Mouse (Mus musculus) thymus, postnatal 25 days (tissue): ENCODE results near the gene Aldh1a7.
"Not testable (repeated sequence)": the region's sequence is repeated elsewhere in the genome, so short reads cannot be mapped to it uniquely, and the experiment has no call there.

ENCODE experiments used
- DNase-seq: peaks from one replicate; pipeline ENCODE4 v3.0.0; 2022

Gene Aldh1a7

GRCm38 (mm10) chr19:20727381-20727780 lies at the start of gene Aldh1a7:
Aldh1a7 (minus strand) TSS chr19:20727562.
- no peak for DNase-seq

GRCm38 (mm10) chr19:20775681-20776080 lies 48.3 kb upstream of the Aldh1a7 start:
- no peak for DNase-seq

- DNase-seq, result no peak
These were observed 46.6 kb upstream of the Aldh1a7 start for GRCm38 (mm10) chr19:20773941-20774340.

GRCm38 (mm10) chr19:20764214-20764613 lies 36.9 kb upstream of the Aldh1a7 start:
- DNase-seq, result no peak

GRCm38 (mm10) chr19:20761675-20762426 lies 34.5 kb upstream of the Aldh1a7 start:
- no peak for DNase-seq

- DNase-seq, result no peak
These were observed 33.8 kb upstream of the Aldh1a7 start for GRCm38 (mm10) chr19:20761119-20761518.

GRCm38 (mm10) chr19:20744630-20745029 lies 17.3 kb upstream of the Aldh1a7 start:
- DNase-seq, result no peak

- no peak for DNase-seq
These were observed 916 bp upstream of the Aldh1a7 start for GRCm38 (mm10) chr19:20728278-20728677.

- no peak for DNase-seq
These were observed 4.4 kb downstream of the Aldh1a7 start for GRCm38 (mm10) chr19:20722913-20723312.

- DNase-seq, result no peak
These were observed 7.1 kb downstream of the Aldh1a7 start for GRCm38 (mm10) chr19:20720298-20720697.

GRCm38 (mm10) chr19:20715617-20716016 lies 11.7 kb downstream of the Aldh1a7 start:
- no peak for DNase-seq

- no peak for DNase-seq
These were observed 12.3 kb downstream of the Aldh1a7 start for GRCm38 (mm10) chr19:20715093-20715492.

GRCm38 (mm10) chr19:20714543-20714942 lies 12.8 kb downstream of the Aldh1a7 start:
- DNase-seq, result no peak

GRCm38 (mm10) chr19:20707159-20707558 lies 20.2 kb downstream of the Aldh1a7 start:
- no peak for DNase-seq

GRCm38 (mm10) chr19:20706747-20707146 lies 20.6 kb downstream of the Aldh1a7 start:
- DNase-seq, result no peak

GRCm38 (mm10) chr19:20702074-20702473 lies 25.3 kb downstream of the Aldh1a7 start:
- DNase-seq, result no peak

- no peak for DNase-seq
These were observed 49.5 kb downstream of the Aldh1a7 start for GRCm38 (mm10) chr19:20677697-20678355.

GRCm38 (mm10) chr19:20654141-20654873 lies 73.1 kb downstream of the Aldh1a7 start:
- no peak for DNase-seq

GRCm38 (mm10) chr19:20653082-20653676 lies 74.2 kb downstream of the Aldh1a7 start:
- DNase-seq, result no peak

- no peak for DNase-seq
These were observed 77.4 kb downstream of the Aldh1a7 start for GRCm38 (mm10) chr19:20650008-20650407.

- DNase-seq, result not testable (repeated sequence)
These were observed 79.9 kb downstream of the Aldh1a7 start for GRCm38 (mm10) chr19:20647496-20647895.

GRCm38 (mm10) chr19:20644346-20644745 lies 83.0 kb downstream of the Aldh1a7 start:
- DNase-seq, result no peak
